Mouse (Mus musculus) lung, embryonic 15.5 days (tissue): ENCODE measurements around the gene Gtf3c5. TPM values are rescaled to one million over a fixed set of nuclear protein-coding genes. Genes with fewer than 3 reads are reported as not detected.
A peak's percentile ranks its signal among the peaks of the same experiment; 100 is the strongest.

Experiments
- ATAC-seq: fragments of 200-750 bp; cut with Nextera tagmentation; 2 replicates; pipeline ENCODE4 v1.8.0; 2017; ENCODE audit warnings: moderate number of reproducible peaks, borderline replicate concordance; ENCODE audit not compliant: low FRiP score, low TSS enrichment; ENCODE audit errors: extremely low read depth
- H3K27ac ChIP-seq: fragments of 300-500 bp; sonication (generic); 2 replicates; pipeline ENCODE4 v1.5.1; 2015; ENCODE audit warnings: moderate library complexity, mild to moderate bottlenecking, inconsistent platforms
- H3K27me3 ChIP-seq: fragments of 300-500 bp; sonication (generic); 2 replicates; pipeline ENCODE4 v1.6.1; 2015; ENCODE audit warnings: inconsistent platforms
- H3K36me3 ChIP-seq: fragments of 300-500 bp; sonication (generic); 2 replicates; pipeline ENCODE4 v1.6.1; 2015; ENCODE audit warnings: inconsistent platforms
- H3K4me1 ChIP-seq: fragments of 300-500 bp; sonication (generic); 2 replicates; pipeline ENCODE4 v1.6.1; 2015; ENCODE audit warnings: inconsistent platforms
- H3K4me2 ChIP-seq: fragments of 300-500 bp; sonication (generic); 2 replicates; pipeline ENCODE4 v1.6.1; 2015; ENCODE audit warnings: inconsistent platforms, mild to moderate bottlenecking, moderate library complexity
- H3K4me3 ChIP-seq: fragments of 300-500 bp; sonication (generic); 2 replicates; pipeline ENCODE4 v1.5.1; 2015; ENCODE audit warnings: mild to moderate bottlenecking, inconsistent platforms
- H3K9ac ChIP-seq: fragments of 300-500 bp; sonication (generic); 2 replicates; pipeline ENCODE4 v1.6.1; 2015; ENCODE audit warnings: inconsistent platforms
- H3K9me3 ChIP-seq: fragments of 300-500 bp; sonication (generic); 2 replicates; pipeline ENCODE4 v1.6.1; 2016; ENCODE audit warnings: inconsistent platforms
- WGBS: fragments of 180-500 bp; shearing (Covaris S2); methylation state at CpG from one replicate; pipeline ENCODE4 v1.1.7; 2015; 5-methylcytosine and 5-hydroxymethylcytosine counted together
- polyA plus RNA-seq: library from polyadenylated mRNA; unstranded; fragments of >200 nt; fragmentation: Nextera tagmentation; extraction: Ambion mirVana; gene quantifications from 2 replicates; pipeline ENCODE4 v1.2.1, GENCODE M21; 2015

Gene Gtf3c5
- polyA plus RNA-seq, result 45.3 and 46.7 TPM in 2 replicates

DNA sequence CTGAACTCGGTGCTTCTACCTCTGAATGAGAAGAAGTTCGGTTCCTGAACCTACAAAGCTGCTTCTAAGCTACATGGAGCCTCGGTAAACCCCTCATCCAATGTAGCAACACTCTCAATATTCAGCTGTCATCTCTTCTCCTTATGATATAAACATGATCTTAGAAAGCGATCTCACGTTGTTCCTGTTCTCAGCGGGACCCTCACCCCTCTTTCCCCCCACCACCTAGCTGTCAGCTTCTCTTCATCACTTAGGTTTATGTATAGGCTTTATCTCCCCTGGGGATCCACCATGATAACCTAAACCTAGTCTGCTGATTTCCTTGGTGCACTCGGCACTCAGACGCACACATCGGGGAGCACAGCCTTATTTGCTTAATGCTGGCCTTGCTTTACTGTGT lies at the start of gene Gtf3c5:
TSS of gene Gtf3c5 (minus strand) at position 101 of the 400 bp plus-strand sequence.
- Histone ChIP-seq H3K36me3 (peaks cover 17% of the 10 kb centered on the region; the same call in 1 of the 2 replicates), H3K4me1 (peaks cover 17% of the 10 kb centered on the region; the same call in 1 of the 2 replicates), H3K4me2 (peak within 1 kb of the TSS; percentile 69), H3K27ac (peak within 1 kb of the TSS; percentile 91), H3K4me3 (peak within 1 kb of the TSS; percentile 80), H3K9me3 (no peaks in the 10 kb centered on the region), H3K9ac (peak within 1 kb of the TSS; percentile 68), H3K27me3 (no peaks in the 10 kb centered on the region)
- 72% methylated on average over 9 of the region's 9 CpGs for WGBS
- no peak for ATAC-seq

DNA sequence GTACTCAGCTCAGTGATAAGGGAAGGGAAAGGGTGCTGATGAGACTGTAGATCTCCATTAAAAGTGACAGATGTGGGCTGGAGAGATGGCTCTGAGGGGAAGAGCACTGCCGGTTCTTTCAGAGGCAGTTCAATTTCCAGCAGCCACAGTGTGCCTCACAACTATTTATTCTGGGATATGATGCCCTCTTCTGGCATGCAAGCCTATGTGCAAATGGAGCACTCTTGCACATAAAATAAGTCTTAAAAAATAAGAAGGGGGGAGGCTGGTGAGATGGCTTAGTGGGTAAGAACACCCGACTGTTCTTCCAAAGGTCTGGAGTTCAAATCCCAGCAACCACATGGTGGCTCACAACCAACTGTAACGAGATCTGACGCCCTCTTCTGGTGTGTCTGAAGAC lies 49.6 kb upstream of the Gtf3c5 start:
- Histone ChIP-seq H3K27me3 (no peaks in the 10 kb centered on the region), H3K4me3 (no peak overlapping the region), H3K9ac (no peak overlapping the region), H3K4me1 (no peaks in the 10 kb centered on the region), H3K4me2 (no peak overlapping the region), H3K9me3 (no peaks in the 10 kb centered on the region), H3K27ac (no peak overlapping the region), H3K36me3 (no peaks in the 10 kb centered on the region)
- WGBS, result 40% methylated on average over 4 of the region's 4 CpGs
- ATAC-seq, result no peak

DNA sequence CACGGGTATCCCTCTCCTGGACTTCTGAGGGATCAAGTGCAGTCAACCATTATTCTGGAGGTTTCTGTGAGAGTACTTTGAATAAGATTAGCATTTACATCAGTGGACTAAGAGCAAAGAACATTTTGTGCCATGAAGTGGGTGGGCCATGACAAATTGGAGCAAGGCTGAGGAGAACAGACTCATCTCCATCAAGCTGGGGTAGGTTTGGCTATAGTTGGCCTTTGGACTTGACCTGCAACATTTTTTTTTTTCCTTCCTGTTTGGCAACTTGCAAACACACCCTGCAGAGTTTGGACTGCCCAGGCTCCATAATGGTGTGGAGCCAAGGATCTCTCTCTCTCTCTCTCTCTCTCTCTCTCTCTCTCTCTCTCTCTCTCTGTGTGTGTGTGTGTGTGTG lies 49.1 kb upstream of the Gtf3c5 start:
- H3K36me3 ChIP-seq, result no peaks in the 10 kb centered on the region
- H3K9ac ChIP-seq, result no peak overlapping the region
- no peak overlapping the region for H3K4me3 ChIP-seq
- no peaks in the 10 kb centered on the region for H3K27me3 ChIP-seq
- no peak overlapping the region for H3K27ac ChIP-seq
- H3K4me2 ChIP-seq, result no peak overlapping the region
- WGBS, result 61% methylated on average over 1 of the region's 1 CpGs
- H3K4me1 ChIP-seq, result no peaks in the 10 kb centered on the region
- no peak for ATAC-seq
- H3K9me3 ChIP-seq, result no peaks in the 10 kb centered on the region

DNA sequence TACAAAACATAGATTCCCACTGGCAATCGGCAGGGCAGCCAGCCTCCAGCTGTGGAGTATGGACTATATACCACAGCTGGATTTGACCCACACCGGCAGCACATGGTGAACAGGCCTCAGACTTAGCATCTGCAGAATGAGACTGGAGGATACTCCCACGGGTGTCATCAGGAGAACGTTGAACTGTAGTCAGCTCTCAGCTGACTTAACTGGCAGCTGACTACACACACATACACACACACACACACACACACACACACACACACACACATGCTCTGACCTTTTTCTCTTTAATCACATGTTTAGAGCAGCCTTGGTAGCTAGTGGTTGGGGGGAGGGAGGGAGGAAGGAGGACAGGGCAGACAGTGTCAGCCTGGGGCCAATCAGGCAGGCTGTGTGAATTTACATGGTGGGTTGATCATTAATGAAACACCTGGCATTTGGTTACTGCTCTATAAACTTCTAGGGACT lies 46.4 kb upstream of the Gtf3c5 start:
- Histone ChIP-seq H3K27ac (no peak overlapping the region), H3K9ac (no peak overlapping the region), H3K27me3 (no peaks in the 10 kb centered on the region), H3K36me3 (no peaks in the 10 kb centered on the region), H3K4me3 (no peak overlapping the region), H3K4me1 (no peaks in the 10 kb centered on the region), H3K4me2 (no peak overlapping the region), H3K9me3 (no peaks in the 10 kb centered on the region)
- no peak for ATAC-seq
- 30% methylated on average over 4 of the region's 4 CpGs for WGBS

DNA sequence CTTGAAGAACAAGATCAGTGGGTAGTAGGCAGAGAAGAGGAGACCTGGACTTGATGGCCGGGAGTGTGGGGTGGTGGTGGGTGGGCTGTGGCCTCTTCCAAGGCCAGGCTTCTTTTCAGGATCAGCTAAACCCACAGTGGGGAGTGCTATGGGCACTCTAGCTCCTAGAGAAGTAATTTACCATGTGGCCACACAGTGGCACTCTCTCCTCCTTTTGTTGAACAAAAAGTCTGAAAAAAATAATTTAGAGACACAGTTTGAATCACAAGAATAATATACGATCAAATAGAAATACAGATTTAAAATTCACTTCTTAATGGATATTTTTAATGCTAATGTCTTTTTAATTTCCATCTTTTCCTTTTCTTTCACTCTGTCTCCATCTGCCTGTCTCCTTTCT lies 44.5 kb upstream of the Gtf3c5 start:
- no peak overlapping the region for H3K4me3 ChIP-seq
- no peak overlapping the region for H3K4me2 ChIP-seq
- no peak overlapping the region for H3K9ac ChIP-seq
- H3K27ac ChIP-seq, result no peak overlapping the region
- 46% methylated on average over 2 of the region's 2 CpGs for WGBS
- H3K27me3 ChIP-seq, result peaks cover 1% of the 10 kb centered on the region; the same call in 1 of the 2 replicates
- no peaks in the 10 kb centered on the region for H3K9me3 ChIP-seq
- no peaks in the 10 kb centered on the region for H3K36me3 ChIP-seq
- no peaks in the 10 kb centered on the region for H3K4me1 ChIP-seq
- no peak for ATAC-seq

DNA sequence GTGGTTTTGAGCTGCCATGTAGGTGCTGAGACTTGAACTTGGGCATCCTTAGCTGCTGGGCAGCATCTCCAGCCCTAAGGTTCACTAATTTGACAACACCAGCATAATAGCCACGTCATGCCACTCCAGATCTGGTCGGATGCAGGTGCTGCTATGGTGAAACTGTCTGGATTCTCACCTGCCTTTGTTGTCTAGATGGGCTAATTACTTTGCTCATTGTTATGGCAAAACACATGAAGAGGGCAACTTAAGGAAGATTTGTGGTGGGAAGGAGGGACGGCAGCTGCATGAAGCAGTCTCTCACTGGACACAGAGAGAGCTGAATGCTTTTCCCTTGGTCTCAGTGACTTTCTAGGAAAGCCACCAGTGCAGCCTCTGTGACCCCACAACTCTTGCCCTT lies 42.5 kb upstream of the Gtf3c5 start:
- H3K4me3 ChIP-seq, result no peak overlapping the region
- no peak for ATAC-seq
- no peaks in the 10 kb centered on the region for H3K4me1 ChIP-seq
- no peak overlapping the region for H3K9ac ChIP-seq
- no peak overlapping the region for H3K27ac ChIP-seq
- 74% methylated on average over 3 of the region's 3 CpGs for WGBS
- no peaks in the 10 kb centered on the region for H3K9me3 ChIP-seq
- H3K36me3 ChIP-seq, result no peaks in the 10 kb centered on the region
- no peak overlapping the region for H3K4me2 ChIP-seq
- peaks cover 21% of the 10 kb centered on the region for H3K27me3 ChIP-seq

DNA sequence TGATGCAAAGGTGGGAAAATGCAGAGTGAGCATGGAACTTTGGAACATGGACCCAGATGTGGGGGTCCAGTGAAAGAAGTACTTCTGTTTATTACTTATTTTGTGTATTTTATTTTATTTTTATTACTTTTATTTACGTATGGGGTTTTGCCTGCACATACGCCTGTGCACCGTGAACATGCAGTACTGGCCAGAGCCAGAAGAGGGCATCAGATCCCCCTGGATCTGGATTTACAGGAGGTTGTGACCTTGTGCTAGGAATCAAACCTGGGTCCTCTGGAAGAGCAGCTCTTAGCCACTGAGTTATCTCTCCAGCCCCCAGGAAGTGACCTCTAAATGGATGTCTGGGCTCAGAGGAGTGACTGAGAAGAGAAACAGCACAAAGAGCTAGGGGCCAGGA lies 41.3 kb upstream of the Gtf3c5 start:
- 89% methylated on average over 3 of the region's 3 CpGs for WGBS
- H3K36me3 ChIP-seq, result no peaks in the 10 kb centered on the region

DNA sequence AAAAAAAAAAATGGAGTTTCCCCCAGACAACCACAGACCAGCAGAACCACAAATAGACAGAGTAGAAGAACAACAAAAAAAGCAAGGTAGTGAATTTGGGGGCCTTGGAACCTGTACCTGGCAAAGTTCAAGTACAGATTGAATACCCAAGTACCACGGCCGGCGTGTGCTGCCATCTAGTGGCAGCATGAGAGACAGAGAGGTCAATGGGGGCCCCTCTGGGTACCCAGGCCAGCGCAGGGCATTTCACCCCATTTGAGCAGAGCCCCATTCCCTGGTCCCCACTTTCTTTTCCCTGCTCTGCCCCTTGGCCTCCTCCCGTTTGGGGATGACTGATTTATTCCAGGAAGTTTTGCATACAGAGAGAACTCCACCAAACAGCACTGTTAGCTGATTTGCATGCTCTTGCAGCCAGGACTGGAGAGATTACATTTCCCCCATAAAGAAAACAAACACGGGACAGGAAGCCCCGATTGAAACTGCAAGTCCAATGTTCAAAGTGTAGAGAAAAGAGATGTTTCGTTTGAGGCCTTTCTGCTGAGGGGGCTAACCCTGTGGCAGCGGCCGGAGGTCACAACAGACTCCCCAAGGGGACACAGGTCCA lies 39.1 kb upstream of the Gtf3c5 start:
- H3K4me3 ChIP-seq, result no peak overlapping the region
- H3K27me3 ChIP-seq, result peaks cover 26% of the 10 kb centered on the region
- no peaks in the 10 kb centered on the region for H3K36me3 ChIP-seq
- H3K4me2 ChIP-seq, result no peak overlapping the region
- no peak overlapping the region for H3K27ac ChIP-seq
- H3K9ac ChIP-seq, result no peak overlapping the region
- no peaks in the 10 kb centered on the region for H3K9me3 ChIP-seq
- H3K4me1 ChIP-seq, result no peaks in the 10 kb centered on the region
- ATAC-seq, result no peak
- 22% methylated on average over 10 of the region's 10 CpGs for WGBS

More for the DNA sequence above, 41.3 kb upstream of the Gtf3c5 start:
- Histone ChIP-seq H3K9me3 (no peaks in the 10 kb centered on the region), H3K4me2 (no peak overlapping the region), H3K27me3 (peaks cover 26% of the 10 kb centered on the region), H3K4me3 (no peak overlapping the region), H3K4me1 (no peaks in the 10 kb centered on the region), H3K9ac (no peak overlapping the region), H3K27ac (no peak overlapping the region)
- ATAC-seq, result no peak

DNA sequence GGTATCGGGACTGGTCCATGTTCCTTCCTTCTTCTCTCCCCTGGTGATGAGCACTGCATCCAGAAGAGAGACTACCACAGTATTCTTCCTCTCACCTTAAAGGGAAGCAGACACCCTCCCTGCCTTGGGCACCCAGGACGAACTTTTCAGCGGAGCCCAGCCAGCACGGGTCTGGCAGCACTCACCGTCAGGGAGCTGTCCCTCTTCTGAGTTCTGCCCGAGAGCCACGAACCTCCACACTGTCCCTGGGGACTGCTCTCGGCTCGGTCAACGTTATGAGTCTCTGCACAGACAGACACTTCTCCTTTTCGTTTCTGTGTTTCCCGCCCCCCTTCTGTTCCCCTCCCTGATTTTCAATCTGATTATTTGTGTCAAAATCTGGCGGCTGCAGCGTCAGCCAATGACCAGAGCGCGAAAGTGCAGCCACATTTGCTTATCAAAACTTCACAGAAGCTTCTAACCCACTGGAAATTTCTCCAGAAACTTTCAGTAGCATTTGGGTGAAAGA lies 38.2 kb upstream of the Gtf3c5 start, which contains the start of gene Gfi1b:
TSS of gene Gfi1b (minus strand) at position 319 of the 508 bp plus-strand sequence.
- 5% methylated on average over 16 of the region's 16 CpGs for WGBS
- Histone ChIP-seq H3K4me2 (no peak within 1 kb of the TSS), H3K9ac (no peak within 1 kb of the TSS), H3K9me3 (no peaks in the 10 kb centered on the region), H3K36me3 (no peaks in the 10 kb centered on the region), H3K4me1 (no peaks in the 10 kb centered on the region), H3K27me3 (peaks cover 26% of the 10 kb centered on the region), H3K27ac (no peak within 1 kb of the TSS), H3K4me3 (no peak within 1 kb of the TSS)
- no peak for ATAC-seq

DNA sequence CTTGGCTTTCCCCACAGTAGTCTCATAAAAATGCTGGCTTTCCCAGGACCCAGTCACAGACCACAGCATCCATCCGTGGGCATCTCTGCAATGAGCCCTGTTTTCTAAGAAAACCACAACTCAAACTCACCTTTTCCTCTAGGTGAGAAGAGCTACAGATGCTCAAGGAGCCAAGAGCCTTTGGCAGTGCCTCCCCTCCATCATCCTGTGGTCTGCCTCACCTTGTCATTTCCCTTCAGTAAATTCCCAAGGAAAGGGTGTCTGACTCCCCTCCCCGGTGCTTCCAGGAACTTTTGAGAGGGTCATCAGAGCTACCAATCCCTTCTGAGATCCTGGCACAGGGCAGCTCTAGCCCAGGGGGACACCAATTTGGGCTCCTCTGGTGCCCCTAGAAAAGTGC lies 37.6 kb upstream of the Gtf3c5 start:
- WGBS, result 20% methylated on average over 2 of the region's 2 CpGs
- no peak for ATAC-seq
- no peaks in the 10 kb centered on the region for H3K9me3 ChIP-seq

DNA sequence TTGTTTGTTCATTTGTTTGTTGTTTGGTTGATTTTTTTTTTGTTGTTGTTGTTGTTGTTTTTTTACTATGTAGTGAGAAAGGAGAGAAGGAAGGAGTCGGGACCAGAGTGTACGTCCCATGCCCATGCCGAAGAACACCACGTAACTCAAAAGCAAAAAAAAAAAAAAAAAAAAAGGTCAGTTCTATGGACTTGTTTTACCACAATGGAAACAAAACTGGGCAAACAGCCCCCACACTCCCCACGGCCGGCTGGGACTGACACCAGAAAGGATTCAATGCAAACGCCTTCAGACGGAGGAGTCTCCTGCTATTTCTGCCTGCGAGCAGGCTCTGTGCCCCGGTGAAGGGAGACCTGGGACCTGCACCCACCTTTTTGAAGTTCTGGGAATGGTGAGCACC lies 37.0 kb upstream of the Gtf3c5 start:
- H3K4me1 ChIP-seq, result no peaks in the 10 kb centered on the region
- no peaks in the 10 kb centered on the region for H3K9me3 ChIP-seq
- H3K9ac ChIP-seq, result no peak overlapping the region
- 62% methylated on average over 10 of the region's 10 CpGs for WGBS
- no peak for ATAC-seq
- H3K27me3 ChIP-seq, result peaks cover 26% of the 10 kb centered on the region
- no peaks in the 10 kb centered on the region for H3K36me3 ChIP-seq
- no peak overlapping the region for H3K27ac ChIP-seq
- H3K4me3 ChIP-seq, result no peak overlapping the region
- H3K4me2 ChIP-seq, result no peak overlapping the region

More for the DNA sequence above, 37.6 kb upstream of the Gtf3c5 start:
- no peak overlapping the region for H3K27ac ChIP-seq
- no peak overlapping the region for H3K9ac ChIP-seq
- H3K36me3 ChIP-seq, result no peaks in the 10 kb centered on the region
- no peaks in the 10 kb centered on the region for H3K4me1 ChIP-seq
- no peak overlapping the region for H3K4me2 ChIP-seq
- no peak overlapping the region for H3K4me3 ChIP-seq
- H3K27me3 ChIP-seq, result peaks cover 26% of the 10 kb centered on the region

DNA sequence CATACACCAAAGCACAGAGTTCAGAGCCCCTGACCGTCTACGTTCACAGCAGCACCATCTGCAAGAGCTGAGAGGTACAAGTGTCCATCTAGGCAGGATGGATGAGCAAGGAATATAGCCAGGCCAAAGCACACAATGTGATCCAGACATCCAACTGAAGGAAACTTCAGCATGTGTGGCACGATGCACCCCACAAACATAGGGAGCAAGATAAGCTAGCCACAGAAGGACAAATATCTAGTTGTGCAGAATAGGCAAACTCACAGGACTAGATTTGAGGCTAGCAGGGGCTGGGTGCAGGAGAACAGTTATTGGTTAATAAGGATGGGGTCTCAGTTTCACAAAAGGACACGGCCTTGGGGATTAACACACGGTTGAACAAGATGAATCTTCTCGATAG lies 35.8 kb upstream of the Gtf3c5 start:
- Histone ChIP-seq H3K4me1 (no peaks in the 10 kb centered on the region), H3K27me3 (peaks cover 26% of the 10 kb centered on the region), H3K9ac (no peak overlapping the region), H3K9me3 (no peaks in the 10 kb centered on the region), H3K27ac (no peak overlapping the region), H3K36me3 (no peaks in the 10 kb centered on the region), H3K4me3 (no peak overlapping the region), H3K4me2 (no peak overlapping the region)
- WGBS, result 76% methylated on average over 6 of the region's 6 CpGs
- ATAC-seq, result no peak
